In genomic region chr3:94328681-94329080, GRCm38 (mm10) we compare ENCODE assay signal across 16 mouse cellular contexts. TPM values are rescaled to one million over a fixed set of nuclear protein-coding genes. Genes with fewer than 3 reads are reported as not detected.
A peak's percentile ranks its signal among the peaks of the same experiment; 100 is the strongest.
DNase-seq lines count a peak whose midpoint lies in the region; ATAC-seq and TF ChIP-seq lines count a peak whose summit lies in the region.
"Had no signal": no experiment of that assay in that cellular context is flagged by ENCODE, and none has a peak within 500 bp of the region (broad histone marks: within the 10 kb centered on the region; RNA-seq: fewer than 3 reads in every experiment).

No protein-coding gene starts in this region.

- no peak for ATAC-seq in forebrain, embryonic 11.5 days (replicated peaks; ENCODE audit: low FRiP score)
- ATAC-seq: midbrain, embryonic 13.5 days had no signal

- no peaks in the 10 kb centered on the region for H3K9me3 ChIP-seq in MEL (replicated peaks; ENCODE audit: insufficient read depth, low read length)
- H3K9me3 ChIP-seq in forebrain, embryonic 11.5 days (ENCODE audit: control insufficient read depth, low read length): no peaks in the 10 kb centered on the region
- H3K9me3 ChIP-seq: forebrain, embryonic 10.5 days; limb, embryonic 12.5 days; midbrain, embryonic 13.5 days had no signal

- no peak for TF ChIP-seq EP300 in MEL (IDR thresholded peaks at IDR 0.05; ENCODE audit: low read depth in 1 of 2, low read length in 2 of 2)

- H3K4me3 ChIP-seq in cerebellum, adult 2 months (replicated peaks; ENCODE audit: insufficient read depth, low read depth, low read length): no peak overlapping the region
- no peak overlapping the region for H3K4me3 ChIP-seq in left cerebral cortex, adult 2 months
- H3K4me3 ChIP-seq in MEL (ENCODE audit: control insufficient read depth in 1 of 2, insufficient read depth in 1 of 2, low read depth in 2 of 2, low read length in 2 of 2): no peak overlapping the region
- no peak overlapping the region for H3K4me3 ChIP-seq in forebrain, embryonic 11.5 days (ENCODE audit: low read depth, low read length)
- H3K4me3 ChIP-seq: forebrain, embryonic 10.5 days; limb, embryonic 12.5 days; midbrain, embryonic 13.5 days had no signal

- H3K4me2 ChIP-seq in forebrain, embryonic 11.5 days (ENCODE audit: low read depth, low read length, severe bottlenecking): no peak overlapping the region
- H3K4me2 ChIP-seq: limb, embryonic 12.5 days; midbrain, embryonic 13.5 days had no signal

- no peaks in the 10 kb centered on the region for H3K27me3 ChIP-seq in cerebellum, adult 2 months (ENCODE audit: control insufficient read depth, insufficient read depth, low read length)
- H3K27me3 ChIP-seq in MEL (ENCODE audit: control insufficient read depth in 1 of 2, insufficient read depth in 2 of 2, low read length in 2 of 2): peaks cover 0 to 2% of the 10 kb centered on the region in 2 experiments; a peak in 2 of 4 replicates
- no peaks in the 10 kb centered on the region for H3K27me3 ChIP-seq in forebrain, embryonic 11.5 days (ENCODE audit: control insufficient read depth, insufficient read depth, low read length)
- H3K27me3 ChIP-seq: limb, embryonic 12.5 days; midbrain, embryonic 13.5 days had no signal

- H3K36me3 ChIP-seq in MEL (ENCODE audit: control insufficient read depth in 1 of 2, insufficient read depth in 2 of 2, low read length in 2 of 2): no peaks in the 10 kb centered on the region; a peak in 1 of 4 replicates
- H3K36me3 ChIP-seq in forebrain, embryonic 11.5 days (ENCODE audit: control insufficient read depth, insufficient read depth, low read length): no peaks in the 10 kb centered on the region
- H3K36me3 ChIP-seq: forebrain, embryonic 10.5 days had no signal

- no peak overlapping the region for H3K9ac ChIP-seq in MEL (ENCODE audit: control insufficient read depth, low read depth, low read length, poor library complexity, severe bottlenecking)
- H3K9ac ChIP-seq in forebrain, embryonic 11.5 days (ENCODE audit: low read length): no peak overlapping the region
- H3K9ac ChIP-seq: limb, embryonic 12.5 days; midbrain, embryonic 13.5 days had no signal

- intact Hi-C loops in left cerebral cortex, adult 2 months (cut with DNase I): no loop called here
- intact Hi-C loops in left cerebral cortex, postnatal 25 days (cut with DNase I): no loop called here

- no peaks in the 10 kb centered on the region for H3K4me1 ChIP-seq in cerebellum, adult 2 months (ENCODE audit: control insufficient read depth, insufficient read depth, low read length)
- no peaks in the 10 kb centered on the region for H3K4me1 ChIP-seq in MEL (ENCODE audit: control insufficient read depth in 1 of 2, insufficient read depth in 2 of 2, low read length in 2 of 2)
- H3K4me1 ChIP-seq in forebrain, embryonic 11.5 days (replicated peaks; ENCODE audit: control insufficient read depth, insufficient read depth, low read length): no peaks in the 10 kb centered on the region
- H3K4me1 ChIP-seq: forebrain, embryonic 10.5 days; limb, embryonic 12.5 days; midbrain, embryonic 13.5 days had no signal

- peak; percentile 29; the same call in 1 of the 2 replicates for TF ChIP-seq CTCF in cerebellum, adult 2 months (IDR thresholded peaks at IDR 0.05; ENCODE audit: borderline replicate concordance, insufficient read depth, low read depth, low read length)
- TF ChIP-seq CTCF in left cerebral cortex, adult 2 months (IDR thresholded peaks at IDR 0.05): peak; percentile 38
- TF ChIP-seq CTCF in MEL (IDR thresholded peaks at IDR 0.05 in 2 of 3, conservative IDR thresholded peaks at IDR 0.05 in 1 of 3; ENCODE audit: control insufficient read depth in 1 of 3, insufficient read depth in 1 of 3, low read depth in 2 of 3, low read length in 3 of 3, poor library complexity in 1 of 3, severe bottlenecking in 1 of 3): peak in 2 of 3 experiments; percentile 11 to 26; a peak in 4 of 6 replicates

- no peak overlapping the region for H3K27ac ChIP-seq in cerebellum, adult 2 months (ENCODE audit: insufficient read depth, low read length)
- H3K27ac ChIP-seq in left cerebral cortex, adult 2 months: no peak overlapping the region
- H3K27ac ChIP-seq in MEL (ENCODE audit: control insufficient read depth, low read depth, low read length): no peak overlapping the region
- no peak overlapping the region for H3K27ac ChIP-seq in forebrain, embryonic 11.5 days (ENCODE audit: low read depth, low read length)
- H3K27ac ChIP-seq: forebrain, embryonic 10.5 days; limb, embryonic 12.5 days; midbrain, embryonic 13.5 days had no signal

- TF ChIP-seq POLR2A in cerebellum, adult 2 months (IDR thresholded peaks at IDR 0.05; ENCODE audit: borderline replicate concordance, insufficient read depth, low read length): no peak
- TF ChIP-seq POLR2A in MEL (IDR thresholded peaks at IDR 0.05; ENCODE audit: control insufficient read depth in 1 of 2, insufficient read depth in 1 of 2, low read depth in 1 of 2, low read length in 2 of 2, poor library complexity in 1 of 2): no peak

- 51% methylated on average over 3 of the region's 3 CpGs for WGBS in cerebellum, adult 2 months
- 65% methylated on average over 3 of the region's 3 CpGs for WGBS in forebrain, embryonic 11.5 days

- no peak for DNase-seq in cerebellum, adult 2 months
- no peak for DNase-seq in cerebellum, adult 11-12 months
- no peak for DNase-seq in left cerebral cortex, adult 2 months (ENCODE audit: extremely low spot score in 1 of 2, low spot score in 2 of 2)
- no peak for DNase-seq in left cerebral cortex, postnatal 25 days (ENCODE audit: low spot score in 2 of 2)
- no peak for DNase-seq in MEL (ENCODE audit: low read depth, low spot score)
- DNase-seq in lung, postnatal 14 days: peak; percentile 8
- DNase-seq in ovary, postnatal 14 days (ENCODE audit: low spot score): no peak
- no peak for DNase-seq in forebrain, embryonic 11.5 days (ENCODE audit: low spot score)
- DNase-seq: cerebellum, adult 9-11 months; heart, adult 11 months had no signal

- TF ChIP-seq RAD21 in MEL (IDR thresholded peaks at IDR 0.05; ENCODE audit: low read depth, low read length): peak; percentile 17

- H3K79me2 ChIP-seq in MEL (ENCODE audit: control insufficient read depth, insufficient read depth, low read length, poor library complexity): no peaks in the 10 kb centered on the region

TF ChIP-seq in MEL, 35 proteins besides CTCF, POLR2A, EP300 and RAD21:
- TF ChIP-seq ELF1 (IDR thresholded peaks at IDR 0.05; ENCODE audit: low read depth, low read length) (no peak), ZMIZ1 (IDR thresholded peaks at IDR 0.05; ENCODE audit: low read depth, low read length) (no peak), POLR2AphosphoS2 (IDR thresholded peaks at IDR 0.05; ENCODE audit: low read length) (no peak), BHLHE40 (IDR thresholded peaks at IDR 0.05; ENCODE audit: borderline replicate concordance, low read depth, low read length) (no peak), E2F4 (IDR thresholded peaks at IDR 0.05; ENCODE audit: borderline replicate concordance, low read depth, low read length) (no peak), MYC (IDR thresholded peaks at IDR 0.05; ENCODE audit: low read depth, low read length) (no peak), CHD2 (IDR thresholded peaks at IDR 0.05; ENCODE audit: low read length) (no peak)

RNA-seq across cellular contexts. Expression of gene Them5, which starts 13.2 kb away (rescaled TPM):
- not detected in 2 replicates for polyA plus RNA-seq in cerebellum, adult 2 months (2012; rRNA removed)
- not detected for total RNA-seq in left cerebral cortex, adult 2 months (2021)
- not detected for total RNA-seq in left cerebral cortex, postnatal 25 days (2021)
- total RNA-seq in MEL (2012; rRNA removed): not detected in 2 replicates
- not detected for polyA plus RNA-seq in MEL (2012; ENCODE audit: insufficient read depth in 1 of 2, insufficient read length in 2 of 2, low read depth in 1 of 2, low replicate concordance in 2 of 2, missing spikeins in 1 of 2)
- 0.35 and 0.57 TPM in 2 replicates for polyA plus RNA-seq in forebrain, embryonic 11.5 days (2014; fragmentation: Nextera tagmentation; extraction: Ambion mirVana)
- polyA plus RNA-seq: C2C12; forebrain, embryonic 10.5 days; hindbrain, embryonic 11.5 days; large intestine, adult 2 months had no signal

RNA-seq across cellular contexts. Expression of gene Them4, which starts 18.8 kb away (rescaled TPM):
- 33.6 and 33.8 TPM in 2 replicates for polyA plus RNA-seq in cerebellum, adult 2 months (2012; rRNA removed)
- total RNA-seq in left cerebral cortex, adult 2 months (2021): 10 to 100 TPM; 17.6 to 19.0 TPM
- total RNA-seq in left cerebral cortex, postnatal 25 days (2021): 10 to 100 TPM; 20.5 to 21.5 TPM
- 0.81 and 0.95 TPM in 2 replicates for total RNA-seq in MEL (2012; rRNA removed)
- polyA plus RNA-seq in MEL (2012; ENCODE audit: insufficient read depth in 1 of 2, insufficient read length in 2 of 2, low read depth in 1 of 2, low replicate concordance in 2 of 2, missing spikeins in 1 of 2): 1 to 10 TPM in 1 of 2 experiments, not detected in 1; 1.4 TPM
- 8.3 and 9.6 TPM in 2 replicates for polyA plus RNA-seq in forebrain, embryonic 11.5 days (2014; fragmentation: Nextera tagmentation; extraction: Ambion mirVana)

RNA-seq across cellular contexts. Expression of gene C2cd4d, which starts 33.6 kb away (rescaled TPM):
- 3.5 and 3.7 TPM in 2 replicates for polyA plus RNA-seq in cerebellum, adult 2 months (2012; rRNA removed)
- under 1 TPM in 1 of 2 experiments, not detected in 1; 0.44 TPM for total RNA-seq in left cerebral cortex, adult 2 months (2021)
- total RNA-seq in left cerebral cortex, postnatal 25 days (2021): under 1 TPM; 0.64 to 0.76 TPM
- total RNA-seq in MEL (2012; rRNA removed): not detected in 2 replicates
- not detected for polyA plus RNA-seq in MEL (2012; ENCODE audit: insufficient read depth in 1 of 2, insufficient read length in 2 of 2, low read depth in 1 of 2, low replicate concordance in 2 of 2, missing spikeins in 1 of 2)
- polyA plus RNA-seq in forebrain, embryonic 11.5 days (2014; fragmentation: Nextera tagmentation; extraction: Ambion mirVana): 0.94 and 2.1 TPM in 2 replicates
- polyA plus RNA-seq: C2C12 had no signal

RNA-seq across cellular contexts. Expression of gene Rorc, which starts 43.9 kb away (rescaled TPM):
- 20.4 and 20.9 TPM in 2 replicates for polyA plus RNA-seq in cerebellum, adult 2 months (2012; rRNA removed)
- total RNA-seq in left cerebral cortex, adult 2 months (2021): under 1 TPM; 0.52 to 0.91 TPM
- total RNA-seq in left cerebral cortex, postnatal 25 days (2021): under 1 TPM; 0.21 to 0.60 TPM
- total RNA-seq in MEL (2012; rRNA removed): not detected in 2 replicates
- polyA plus RNA-seq in MEL (2012; ENCODE audit: insufficient read depth in 1 of 2, insufficient read length in 2 of 2, low read depth in 1 of 2, low replicate concordance in 2 of 2, missing spikeins in 1 of 2): not detected
- polyA plus RNA-seq in forebrain, embryonic 11.5 days (2014; fragmentation: Nextera tagmentation; extraction: Ambion mirVana): 0.60 and 1.3 TPM in 2 replicates
